Mouse (Mus musculus) gastrocnemius, postnatal 36 days (tissue): ENCODE data around the gene Rbp1. TPM values are rescaled to one million over a fixed set of nuclear protein-coding genes. Genes with fewer than 3 reads are reported as not detected.

Experiments
- DNase-seq, 2 experiments: peaks; one replicate each; pipeline ENCODE4 v3.0.0; 2022
- intact Hi-C: fragments of 180-260 bp; cut with DNase I; formaldehyde crosslinking; loops from one replicate; pipeline ENCODE4 v1.15.1; 2025
- total RNA-seq, 2 experiments: library from RNA; stranded (reverse); gene quantifications; 2 replicates each; pipeline ENCODE4 v1.2.3; 2021

Gene Rbp1
- total RNA-seq, 2 experiments from 2014 or later: 1.2 to 1.5 TPM

DNA sequence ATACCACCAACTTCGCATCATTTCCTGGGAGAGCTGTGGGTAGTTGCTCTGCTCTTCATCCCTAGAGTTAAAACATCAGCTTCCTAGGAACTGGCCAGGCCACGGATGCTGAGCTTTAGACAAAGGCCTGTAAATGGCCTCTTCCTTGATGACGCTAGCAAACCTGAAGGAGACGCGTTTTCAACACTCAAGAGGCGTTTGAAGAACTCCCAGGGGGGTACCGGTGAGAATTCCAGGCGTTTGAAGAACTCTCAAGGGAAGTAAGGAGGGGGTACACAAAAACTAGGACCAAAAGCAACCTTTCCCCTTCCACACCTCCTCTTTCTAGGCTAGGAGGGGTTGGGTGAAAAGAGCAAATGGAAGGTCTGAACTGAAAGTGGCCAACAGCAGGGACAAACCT is 1.5 kb downstream of the Rbp1 start:
- intact Hi-C loops: no loop called here
- no peak for DNase-seq

GRCm38 (mm10) chr9:98424725-98425210 is 2.0 kb downstream of the Rbp1 start:
- DNase-seq: peak; percentile 21 to 37
- intact Hi-C loops: no loop called here

- DNase-seq: no peak
- intact Hi-C loops: no loop called here
Observed at GRCm38 (mm10) chr9:98425351-98425880, 2.7 kb downstream of the Rbp1 start.

DNA sequence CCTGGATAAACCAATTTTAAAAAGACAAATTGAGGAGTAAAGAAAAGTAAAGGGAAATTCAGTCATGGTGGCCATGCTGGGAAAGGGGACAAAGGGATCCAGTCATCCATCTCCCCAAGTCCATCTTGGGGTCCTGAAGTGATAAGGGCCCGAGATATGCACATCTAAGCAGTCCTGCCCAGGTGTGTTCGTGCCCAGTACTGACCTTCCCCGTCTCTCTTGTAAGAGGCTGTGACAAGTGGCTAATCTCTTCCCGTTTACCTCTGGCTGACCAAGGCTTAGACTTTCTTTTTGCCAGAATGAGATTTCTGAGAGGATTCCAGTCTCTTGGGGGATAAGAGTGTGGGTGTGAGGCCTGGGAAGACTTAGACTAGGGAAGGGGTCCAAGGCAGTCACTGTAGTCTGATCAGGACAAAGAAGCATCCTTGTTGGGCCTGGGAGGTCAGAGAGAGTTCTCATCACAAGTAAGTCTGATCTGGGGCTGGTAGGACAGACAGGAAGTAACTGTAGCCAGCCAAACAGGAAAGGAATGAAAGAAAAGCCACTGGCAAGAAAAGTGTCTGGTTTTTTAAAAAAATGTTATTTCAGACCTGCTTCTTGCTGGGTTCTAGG is 5.3 kb downstream of the Rbp1 start:
- no peak for DNase-seq
- intact Hi-C loops: no loop called here

DNA sequence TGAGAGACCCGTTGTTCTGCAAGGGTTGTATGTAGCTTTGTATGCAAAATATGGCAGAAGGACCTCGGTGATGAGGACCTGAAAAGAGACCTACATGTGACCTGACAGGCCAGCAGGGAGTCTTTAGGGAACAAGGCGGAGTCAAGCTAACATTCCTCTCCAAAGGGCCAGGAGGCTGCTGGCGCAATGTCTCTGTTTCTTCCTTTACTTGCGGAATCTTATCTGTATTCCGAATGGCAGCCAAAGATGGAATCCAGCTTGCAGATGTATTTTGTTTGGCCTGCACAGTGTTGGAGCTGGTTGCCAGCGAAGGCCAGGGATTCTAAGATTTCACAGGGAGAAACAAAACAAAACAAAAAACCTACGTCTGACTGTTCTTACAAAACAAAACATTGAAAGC is 6.0 kb downstream of the Rbp1 start:
- intact Hi-C loops: no loop called here
- peak in 1 of 2 experiments; percentile 19 for DNase-seq

- intact Hi-C loops: no loop called here
- no peak for DNase-seq
Observed at GRCm38 (mm10) chr9:98429806-98430205, 7.0 kb downstream of the Rbp1 start.

GRCm38 (mm10) chr9:98430528-98430927 is 7.8 kb downstream of the Rbp1 start:
- DNase-seq: no peak
- intact Hi-C loops: no loop called here

- no peak for DNase-seq
- intact Hi-C loops: no loop called here
Observed at GRCm38 (mm10) chr9:98433021-98433420, 10.3 kb downstream of the Rbp1 start.

DNA sequence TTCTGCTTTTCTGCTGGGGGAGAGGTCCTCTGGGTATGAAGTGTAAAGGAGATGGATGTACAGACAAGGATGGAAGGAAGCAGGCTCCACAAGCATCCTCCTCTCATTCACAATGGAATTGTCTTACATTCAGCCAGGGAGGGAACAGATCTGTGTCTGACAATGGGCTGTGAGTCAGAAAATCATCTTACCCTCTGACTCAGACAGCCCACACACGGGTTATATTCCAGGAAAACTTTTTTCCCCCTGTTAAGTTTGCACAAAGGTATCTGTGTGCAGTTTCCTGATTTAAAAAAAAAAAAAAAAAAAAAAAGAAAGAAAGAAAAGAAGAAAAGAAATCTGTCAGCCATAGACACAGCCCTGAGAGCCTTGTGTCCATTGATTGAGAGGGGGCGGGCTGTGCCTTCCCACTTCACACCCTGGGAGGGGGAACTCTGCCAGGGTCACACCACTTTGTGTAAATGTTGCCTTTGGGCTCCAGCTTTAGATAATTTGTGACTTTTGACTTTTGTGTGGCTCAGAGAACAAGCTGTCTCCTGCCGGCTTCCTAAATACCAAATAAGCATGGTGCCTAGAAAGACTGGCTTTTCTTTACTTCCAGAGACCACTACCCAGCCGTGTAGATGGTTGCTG is 11.3 kb downstream of the Rbp1 start:
- intact Hi-C loops: no loop called here
- DNase-seq: no peak

DNA sequence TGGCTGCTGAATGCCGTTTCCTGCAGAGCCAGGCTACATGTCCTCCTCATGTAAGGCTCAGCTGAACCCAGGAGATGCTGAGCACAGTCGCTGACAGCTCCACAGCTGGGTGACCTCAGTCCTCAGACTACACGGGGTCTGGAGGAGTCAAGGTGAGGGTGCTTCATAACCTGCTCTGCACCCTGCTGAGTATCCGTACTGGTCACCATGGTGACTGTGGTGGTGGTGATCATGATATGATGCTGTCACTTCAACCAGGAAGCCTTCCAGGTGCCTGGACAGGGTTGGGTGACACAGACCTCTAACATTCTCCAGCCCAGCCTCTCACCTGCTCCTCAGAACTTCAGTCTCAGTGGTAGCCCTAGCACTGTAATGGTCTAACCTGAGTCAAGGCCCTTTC is 15.1 kb downstream of the Rbp1 start:
- intact Hi-C loops: no loop called here
- no peak for DNase-seq

DNA sequence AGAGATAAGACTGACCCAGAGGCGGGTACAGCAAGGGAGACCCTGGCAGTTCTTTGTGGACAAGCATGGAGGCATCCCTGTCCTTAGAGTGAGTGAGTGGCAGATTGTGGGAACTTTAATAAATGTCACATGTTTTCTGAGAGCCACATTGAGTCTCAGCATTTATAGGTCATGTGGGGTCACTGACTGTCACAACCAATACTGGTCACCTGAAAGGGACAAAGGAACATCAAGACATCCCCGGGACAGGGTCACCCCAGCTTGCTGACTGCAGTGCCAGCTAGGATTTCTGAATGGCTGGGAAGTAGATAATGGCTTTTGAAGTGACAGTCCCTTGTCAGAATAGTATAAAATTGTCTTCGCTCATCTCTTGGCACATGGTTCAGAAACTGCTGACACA is 16.3 kb downstream of the Rbp1 start:
- intact Hi-C loops: no loop called here
- no peak for DNase-seq

DNA sequence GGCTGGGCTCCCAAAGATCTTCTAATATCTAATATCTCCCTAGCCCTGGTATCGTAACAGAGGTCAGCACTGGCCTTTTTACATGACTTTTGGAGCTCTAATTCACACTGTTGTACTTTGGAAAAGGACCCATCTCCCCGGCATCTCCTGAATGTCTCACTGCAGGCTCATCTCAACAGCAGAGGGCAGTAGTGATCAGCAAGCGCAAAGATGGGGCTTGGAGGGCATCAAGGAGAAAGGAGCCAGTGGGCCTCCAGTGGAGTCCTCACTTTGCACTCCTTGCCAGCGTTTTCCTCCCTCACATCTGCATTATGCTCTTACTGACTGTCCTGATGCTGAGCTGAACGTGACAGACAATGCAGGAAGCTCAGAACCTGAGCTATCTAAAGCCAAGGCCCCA is 19.9 kb downstream of the Rbp1 start:
- no peak for DNase-seq
- intact Hi-C loops: loop anchor here (10.0 kb wide), 1 partner anchor 92 kb away; no protein-coding TSS in a partner anchor

DNA sequence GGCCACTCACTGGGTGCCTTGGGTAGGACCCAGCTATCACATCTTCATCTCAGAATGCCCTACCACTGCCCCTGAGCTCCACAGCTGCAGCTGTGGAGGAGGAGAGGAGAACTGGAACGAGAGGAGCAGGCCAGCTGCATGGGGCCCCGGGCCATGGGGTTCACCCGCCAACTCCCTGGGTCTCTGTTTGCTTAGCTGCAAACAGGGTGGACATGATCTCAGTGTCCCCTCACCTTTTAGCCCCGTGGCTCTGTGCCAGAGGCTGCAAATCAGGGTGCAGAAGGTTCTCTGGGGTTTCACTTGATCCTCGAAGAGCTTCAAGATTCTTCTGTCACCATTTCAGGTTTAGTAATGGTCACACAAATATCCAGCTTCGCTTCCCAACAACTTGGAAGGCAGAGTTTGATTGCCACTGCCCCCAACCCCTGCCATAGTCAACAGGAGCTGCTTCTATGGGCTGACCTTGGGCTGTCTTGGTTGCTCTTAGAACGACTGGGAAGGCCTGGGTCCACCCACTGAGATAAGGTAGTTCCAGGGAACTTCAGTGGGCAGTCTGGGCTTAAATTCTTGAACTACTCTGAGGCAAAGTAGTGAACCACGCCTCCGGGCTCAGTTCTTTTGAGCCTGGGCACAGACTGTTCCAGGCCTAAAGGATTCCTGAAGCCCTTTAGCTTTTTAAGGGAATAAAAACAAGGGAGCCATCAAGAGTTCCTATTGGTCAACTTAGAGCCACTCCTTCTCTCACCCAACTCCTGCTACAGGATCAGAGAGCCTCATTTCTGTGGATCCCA is 22.8 kb downstream of the Rbp1 start:
- no peak for DNase-seq
- intact Hi-C loops: loop anchor here (10.0 kb wide), 1 partner anchor 89 kb away; no protein-coding TSS in a partner anchor

DNA sequence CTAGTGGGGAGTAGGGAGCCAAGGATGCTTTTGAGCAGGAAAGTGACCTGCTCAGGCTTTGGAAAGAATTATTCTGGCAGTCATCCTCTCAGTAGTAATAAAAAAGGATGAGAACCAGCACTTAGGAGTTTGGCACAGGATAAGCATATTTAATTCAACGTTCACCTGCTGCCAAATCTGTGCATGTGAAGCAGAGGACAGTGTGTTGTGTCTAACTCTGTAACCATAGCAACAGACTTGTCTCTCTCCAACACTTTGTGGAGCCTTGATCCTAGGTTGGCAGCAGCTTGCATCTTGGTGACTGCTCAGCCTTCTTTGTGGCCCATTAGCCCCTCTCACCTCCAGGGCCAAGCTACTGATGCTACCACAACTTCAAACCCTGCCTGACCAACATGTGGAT is 28.2 kb downstream of the Rbp1 start:
- DNase-seq: no peak
- intact Hi-C loops: no loop called here

DNA sequence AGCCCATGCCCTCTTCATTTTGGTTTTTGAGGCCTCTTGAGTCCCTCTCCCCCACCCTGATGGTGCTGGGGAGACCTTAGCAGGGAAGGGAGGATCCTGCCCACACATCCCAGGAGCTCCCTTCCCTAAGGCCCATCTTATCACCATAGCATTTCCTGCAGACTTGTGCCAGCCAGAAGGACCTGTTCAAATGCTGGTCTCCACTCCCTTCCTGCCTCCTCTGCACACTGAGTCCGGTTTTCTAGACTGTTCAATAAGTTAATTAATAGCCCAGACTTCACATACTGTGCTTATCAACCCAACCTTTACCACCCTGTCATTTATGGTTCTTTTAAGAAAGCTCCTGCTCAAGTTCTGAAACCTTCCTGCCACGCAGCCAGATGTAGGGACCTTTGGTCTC is 43.9 kb downstream of the Rbp1 start:
- no peak for DNase-seq
- intact Hi-C loops: no loop called here

DNA sequence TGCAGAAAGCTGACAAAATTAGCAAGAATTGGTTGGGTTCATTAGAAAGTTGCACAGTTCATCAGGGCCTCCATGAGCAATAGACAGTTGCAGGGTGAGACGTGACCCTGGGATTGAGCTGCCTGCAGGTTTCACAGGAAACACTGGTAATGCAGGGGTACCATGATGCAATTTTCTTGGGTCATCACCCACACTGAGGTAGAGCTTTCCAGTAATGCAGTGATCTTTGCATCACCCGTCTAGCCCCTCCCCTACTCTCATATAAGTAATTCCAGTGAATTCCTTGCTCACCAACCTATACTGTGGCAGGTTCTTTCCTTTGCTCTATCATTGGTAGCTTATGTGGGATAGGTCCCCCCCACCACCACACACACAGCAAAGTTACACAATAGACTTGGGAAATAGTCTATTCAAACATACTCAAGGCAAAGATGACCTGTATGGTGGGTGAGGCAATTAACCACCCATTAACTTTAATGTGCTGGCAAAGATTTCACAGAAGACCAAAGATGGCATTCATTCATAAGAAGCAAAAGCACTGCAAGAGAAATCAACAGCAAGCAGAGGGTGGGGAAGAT is 57.5 kb downstream of the Rbp1 start:
- no peak for DNase-seq

GRCm38 (mm10) chr9:98482256-98482655 is 59.5 kb downstream of the Rbp1 start:
- intact Hi-C loops: no loop called here
- DNase-seq: no peak

More for the DNA sequence above, 57.5 kb downstream of the Rbp1 start:
- intact Hi-C loops: no loop called here

DNA sequence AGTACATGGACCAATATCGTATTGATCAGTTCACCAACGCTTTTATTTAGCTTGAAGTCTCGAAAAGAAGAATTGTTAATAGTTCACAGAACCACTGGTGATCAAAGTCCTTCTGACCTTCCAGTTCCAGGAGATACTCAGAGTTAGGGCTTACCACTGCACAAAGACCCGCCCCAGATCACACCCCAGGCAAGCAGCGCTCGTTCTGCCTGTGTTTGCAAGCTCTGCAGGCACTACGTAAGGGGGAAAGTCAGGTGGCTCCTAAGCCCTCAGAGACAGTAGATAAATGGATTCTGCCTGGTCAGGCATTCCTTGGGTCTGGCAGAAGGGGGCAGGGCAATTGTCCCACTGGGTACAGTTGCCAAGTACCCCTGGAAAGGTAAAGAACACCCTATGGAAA is 62.3 kb downstream of the Rbp1 start:
- intact Hi-C loops: no loop called here
- no peak for DNase-seq

DNA sequence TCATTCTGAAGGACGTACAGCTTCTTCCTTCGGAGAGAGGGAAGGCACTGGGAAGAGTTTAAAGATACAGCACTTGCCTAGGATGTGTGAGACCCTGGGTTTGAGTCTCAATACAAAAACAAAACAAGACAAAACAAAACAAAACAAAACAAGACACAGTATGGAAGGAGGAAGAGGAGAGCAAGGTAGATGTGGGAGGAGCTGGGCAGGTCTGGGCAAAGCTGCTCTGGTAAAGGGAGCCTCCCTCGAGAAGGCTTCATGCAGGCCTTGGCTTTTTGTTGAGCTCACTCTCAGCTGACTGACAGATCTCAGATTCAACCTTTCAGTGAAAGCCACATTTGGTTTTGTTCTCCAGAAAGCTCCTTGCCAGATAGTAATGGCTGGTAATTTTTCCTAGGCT is 63.1 kb downstream of the Rbp1 start, which contains the start of gene Rbp2:
TSS of gene Rbp2 (plus strand) at position 301 of the 400 bp plus-strand sequence.
- intact Hi-C loops: no loop called here
- DNase-seq: no peak

DNA sequence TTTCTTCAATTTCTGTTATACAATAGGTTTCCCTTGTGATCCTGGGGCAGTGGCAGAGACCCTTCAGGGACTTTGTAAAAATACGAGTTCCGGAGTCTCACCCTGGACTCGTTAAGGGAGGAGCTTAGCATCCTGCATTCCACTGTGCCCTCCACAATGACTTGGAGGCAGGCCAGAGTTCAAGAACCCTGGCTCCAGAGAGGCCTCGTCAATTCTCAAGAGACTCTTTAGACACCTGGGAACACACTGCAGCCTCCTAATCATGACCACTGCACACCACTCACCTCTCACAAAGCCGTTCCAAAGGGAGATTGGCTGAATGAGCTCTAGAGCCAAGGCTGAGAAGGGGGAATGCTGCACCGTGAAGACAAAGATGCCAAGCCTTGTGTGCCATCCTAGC is 64.5 kb downstream of the Rbp1 start:
- intact Hi-C loops: no loop called here
- no peak for DNase-seq

DNA sequence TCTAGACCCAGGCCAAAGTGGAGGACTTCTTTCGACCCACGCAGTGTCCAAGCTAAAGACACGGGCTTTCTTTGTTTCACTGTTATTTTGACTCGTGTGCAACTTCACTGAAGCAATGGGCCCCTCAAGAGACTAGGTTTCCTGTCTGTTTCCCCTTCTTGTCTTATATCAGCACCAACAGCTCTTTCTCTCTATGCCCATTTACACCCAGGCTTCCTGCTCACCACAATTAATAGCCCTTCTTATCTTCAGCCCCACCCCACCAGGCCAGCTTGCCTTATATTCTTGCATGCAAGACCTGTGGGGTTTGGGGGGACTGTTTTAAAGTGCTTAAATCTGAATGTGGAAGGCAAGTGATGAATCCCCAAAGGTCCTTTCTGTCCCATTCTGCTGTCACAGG is 66.8 kb downstream of the Rbp1 start:
- DNase-seq: no peak
- intact Hi-C loops: no loop called here
